Mouse (Mus musculus) kidney, adult 2 months (tissue): Measurements from ENCODE around the gene Slc34a2.

Experiments used
- CTCF ChIP-seq: fragments of 200-500 bp; conservative IDR thresholded peaks from 2 replicates; pipeline ENCODE4 v1.5.1; 2011; ENCODE audit warnings: low read depth, mild to moderate bottlenecking, control low read depth, low read length, moderate library complexity, mixed read lengths; ENCODE audit not compliant: insufficient read depth, insufficient read length
- POLR2A ChIP-seq: fragments of 200-500 bp; IDR thresholded peaks from one replicate; pipeline ENCODE4 v1.6.1; 2011; ENCODE audit warnings: low read depth, low read length, control low read depth

GRCm38 (mm10) chr5:53111036-53111435, 73.2 kb downstream of the Slc34a2 start:
- TF ChIP-seq CTCF (no peak), POLR2A (no peak)
